Mouse (Mus musculus): ENCODE data around the gene Prkca. TPM values are rescaled to one million over a fixed set of nuclear protein-coding genes. Genes with fewer than 3 reads are reported as not detected.

The Prkca gene
- polyA plus RNA-seq, 1 experiment from 2014 or later = 19.8 TPM

DNA sequence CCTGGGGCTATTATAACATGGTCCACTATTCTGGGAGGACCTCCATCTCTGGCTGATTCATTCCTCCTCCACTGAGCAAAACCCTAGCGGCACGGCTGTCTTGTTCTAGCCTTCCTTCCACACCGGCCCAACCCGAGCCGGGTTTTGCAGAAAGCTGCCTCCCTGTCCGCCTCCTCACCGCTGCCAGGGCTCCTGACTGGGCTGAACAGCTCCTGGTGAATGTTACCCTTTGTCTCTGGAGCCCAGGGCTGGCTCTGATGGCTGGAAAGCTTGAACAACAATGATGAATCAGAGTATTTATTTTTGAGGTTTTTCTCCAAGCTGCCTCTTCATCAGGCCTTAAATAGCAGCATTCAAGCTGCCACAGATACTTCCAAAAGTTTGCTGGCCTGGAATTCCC lies 193.3 kb downstream of the Prkca start:
- Histone ChIP-seq H3K27me3 (replicated peaks; ENCODE audit: control insufficient read depth, insufficient read depth, low read length) (no peaks in the 10 kb centered on the region), H3K9me3 (ENCODE audit: control insufficient read depth, low read length) (no peaks in the 10 kb centered on the region), H3K36me3 (ENCODE audit: control insufficient read depth, insufficient read depth, low read length) (no peaks in the 10 kb centered on the region), H3K9ac (ENCODE audit: low read length) (no peak overlapping the region), H3K4me1 (replicated peaks; ENCODE audit: control insufficient read depth, insufficient read depth, low read length) (peaks cover 39% of the 10 kb centered on the region), H3K4me2 (ENCODE audit: low read length) (no peak overlapping the region), H3K4me3 (ENCODE audit: low read depth, low read length) (no peak overlapping the region), H3K27ac (ENCODE audit: low read depth) (no peak overlapping the region)
- WGBS = 45% methylated on average over 7 of the region's 7 CpGs
- DNase-seq (ENCODE audit: low spot score) (no peak), ATAC-seq (replicated peaks; ENCODE audit: low FRiP score, low TSS enrichment, low read depth) (no peak)

DNA sequence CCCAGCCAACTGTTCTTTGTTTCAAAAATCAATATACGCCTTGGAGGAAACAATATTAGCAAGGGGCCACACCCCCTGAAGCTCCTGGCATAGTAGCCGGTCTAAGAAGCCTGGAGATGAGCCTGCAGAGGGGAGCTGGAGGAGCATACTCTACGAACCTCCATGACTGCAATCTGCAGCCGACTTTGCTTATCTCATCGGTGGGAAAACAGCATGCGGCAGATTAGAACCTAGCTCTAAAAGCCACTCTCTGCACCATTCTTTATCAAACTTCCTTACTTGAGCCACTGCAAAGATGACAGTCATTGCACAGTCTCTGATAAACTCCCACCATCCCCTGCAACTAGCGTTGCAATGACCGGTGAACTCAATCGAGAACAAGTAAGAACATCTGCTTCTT lies 194.5 kb downstream of the Prkca start:
- no peaks in the 10 kb centered on the region for H3K9me3 ChIP-seq (ENCODE audit: control insufficient read depth, low read length)
- no peak overlapping the region for H3K4me3 ChIP-seq (ENCODE audit: low read depth, low read length)
- H3K9ac ChIP-seq (ENCODE audit: low read length) = no peak overlapping the region
- H3K36me3 ChIP-seq (ENCODE audit: control insufficient read depth, insufficient read depth, low read length) = no peaks in the 10 kb centered on the region
- no peak for DNase-seq (ENCODE audit: low spot score)
- H3K27me3 ChIP-seq (replicated peaks; ENCODE audit: control insufficient read depth, insufficient read depth, low read length) = no peaks in the 10 kb centered on the region
- no peak overlapping the region for H3K4me2 ChIP-seq (ENCODE audit: low read length)
- no peak for ATAC-seq (replicated peaks; ENCODE audit: low FRiP score, low TSS enrichment, low read depth)
- 53% methylated on average over 9 of the region's 9 CpGs for WGBS
- peaks cover 39% of the 10 kb centered on the region for H3K4me1 ChIP-seq (replicated peaks; ENCODE audit: control insufficient read depth, insufficient read depth, low read length)
- H3K27ac ChIP-seq (ENCODE audit: low read depth) = no peak overlapping the region

DNA sequence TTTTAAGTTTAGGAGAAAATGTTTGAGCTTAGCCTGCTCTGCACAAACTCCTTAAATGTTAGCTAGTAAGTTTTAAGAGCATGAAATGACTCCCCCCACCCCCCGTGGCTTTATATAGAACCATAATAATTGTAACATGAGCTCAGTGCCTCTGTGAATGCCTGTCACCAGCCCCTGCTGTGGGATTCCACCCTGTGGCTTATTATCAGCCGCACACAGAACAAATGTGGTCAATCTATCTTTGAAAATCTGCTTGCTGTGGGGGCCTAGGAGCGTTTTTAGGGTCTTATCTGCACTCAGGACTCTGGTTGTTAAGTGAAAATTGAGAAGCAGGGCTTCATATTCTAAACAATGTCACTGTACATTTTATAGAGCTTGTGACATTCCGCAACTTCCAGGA lies 195.2 kb downstream of the Prkca start:
- no peak overlapping the region for H3K4me2 ChIP-seq (ENCODE audit: low read length)
- whole genome bisulfite sequencing = 32% methylated on average over 4 of the region's 4 CpGs
- H3K4me3 ChIP-seq (ENCODE audit: low read depth, low read length) = no peak overlapping the region
- H3K36me3 ChIP-seq (ENCODE audit: control insufficient read depth, insufficient read depth, low read length) = no peaks in the 10 kb centered on the region
- no peaks in the 10 kb centered on the region for H3K9me3 ChIP-seq (ENCODE audit: control insufficient read depth, low read length)
- peaks cover 39% of the 10 kb centered on the region for H3K4me1 ChIP-seq (replicated peaks; ENCODE audit: control insufficient read depth, insufficient read depth, low read length)
- DNase-seq (ENCODE audit: low spot score) (no peak), ATAC-seq (replicated peaks; ENCODE audit: low FRiP score, low TSS enrichment, low read depth) (no peak)
- 0 out of 2 replicates have a peak overlapping the region, but pooled peaks have one; percentile 7 for H3K27ac ChIP-seq (ENCODE audit: low read depth)
- no peak overlapping the region for H3K9ac ChIP-seq (ENCODE audit: low read length)
- H3K27me3 ChIP-seq (replicated peaks; ENCODE audit: control insufficient read depth, insufficient read depth, low read length) = no peaks in the 10 kb centered on the region

DNA sequence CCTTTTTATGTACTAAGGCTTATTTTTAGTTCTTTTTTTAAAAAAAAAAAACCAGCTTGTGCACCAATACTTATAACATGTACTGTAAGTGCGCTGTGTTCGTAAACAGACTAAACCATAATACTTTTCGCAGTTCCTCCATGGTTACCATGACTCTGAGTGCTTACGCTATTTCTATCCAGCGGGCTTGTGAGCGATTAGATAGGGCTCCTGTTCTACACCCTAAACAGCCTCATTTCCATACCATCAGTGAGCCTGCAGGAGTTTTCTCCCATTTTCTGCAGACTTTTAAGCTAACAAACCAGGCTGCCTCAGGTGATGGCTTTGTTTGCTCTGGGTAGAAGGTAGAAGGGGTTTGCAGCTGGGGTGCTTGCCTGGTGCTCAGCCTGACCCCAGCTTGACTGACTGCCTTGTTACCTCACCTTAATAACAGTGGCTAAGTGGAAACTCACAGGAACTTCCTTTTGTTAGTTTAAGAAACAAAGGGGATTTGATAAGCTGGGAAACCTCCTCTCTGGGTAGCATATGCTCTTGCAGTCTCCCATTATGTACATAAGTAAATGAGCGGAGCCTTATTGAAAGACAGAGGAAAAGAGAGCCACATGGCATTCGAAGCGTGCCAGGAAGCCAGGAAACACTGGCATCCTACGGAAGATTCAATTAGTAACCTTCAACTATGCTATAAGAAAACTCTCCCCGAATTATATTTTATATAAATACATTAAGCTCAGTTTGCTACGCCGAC lies 197.8 kb downstream of the Prkca start:
- DNase-seq (ENCODE audit: low spot score) (no peak), ATAC-seq (replicated peaks; ENCODE audit: low FRiP score, low TSS enrichment, low read depth) (peak; percentile 36; the same call in 1 of the 2 replicates)
- no peak overlapping the region for H3K4me2 ChIP-seq (ENCODE audit: low read length)
- no peaks in the 10 kb centered on the region for H3K27me3 ChIP-seq (replicated peaks; ENCODE audit: control insufficient read depth, insufficient read depth, low read length)
- no peaks in the 10 kb centered on the region for H3K9me3 ChIP-seq (ENCODE audit: control insufficient read depth, low read length)
- no peak overlapping the region for H3K4me3 ChIP-seq (ENCODE audit: low read depth, low read length)
- H3K4me1 ChIP-seq (replicated peaks; ENCODE audit: control insufficient read depth, insufficient read depth, low read length) = peaks cover 29% of the 10 kb centered on the region
- peak overlapping the region; percentile 9; the same call in 1 of the 2 replicates for H3K27ac ChIP-seq (ENCODE audit: low read depth)
- no peak overlapping the region for H3K9ac ChIP-seq (ENCODE audit: low read length)
- no peaks in the 10 kb centered on the region for H3K36me3 ChIP-seq (ENCODE audit: control insufficient read depth, insufficient read depth, low read length)
- WGBS = 66% methylated on average over 13 of the region's 13 CpGs

DNA sequence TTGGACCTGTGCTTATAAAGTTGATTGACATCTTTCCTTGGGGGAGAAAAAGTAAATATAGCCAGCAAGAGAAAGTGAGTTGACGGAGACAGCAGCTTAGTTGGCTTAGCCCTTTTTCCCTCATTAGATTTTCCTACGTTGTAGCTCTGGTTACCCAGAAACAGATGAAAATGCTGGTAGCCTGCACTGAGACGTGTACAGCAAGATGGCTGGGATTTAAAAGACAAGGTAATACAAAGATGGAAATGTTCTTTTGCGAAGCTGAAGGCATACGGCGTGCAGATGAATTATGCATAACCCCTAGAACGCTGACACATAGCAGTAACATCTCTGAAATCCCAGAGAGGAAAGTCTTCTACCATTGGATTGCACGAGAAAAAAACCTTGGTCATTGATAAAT lies 198.6 kb downstream of the Prkca start:
- Histone ChIP-seq H3K4me3 (ENCODE audit: low read depth, low read length) (no peak overlapping the region), H3K9ac (ENCODE audit: low read length) (no peak overlapping the region), H3K27ac (ENCODE audit: low read depth) (no peak overlapping the region), H3K4me1 (replicated peaks; ENCODE audit: control insufficient read depth, insufficient read depth, low read length) (peaks cover 24% of the 10 kb centered on the region), H3K9me3 (ENCODE audit: control insufficient read depth, low read length) (no peaks in the 10 kb centered on the region), H3K36me3 (ENCODE audit: control insufficient read depth, insufficient read depth, low read length) (no peaks in the 10 kb centered on the region), H3K4me2 (ENCODE audit: low read length) (no peak overlapping the region), H3K27me3 (replicated peaks; ENCODE audit: control insufficient read depth, insufficient read depth, low read length) (no peaks in the 10 kb centered on the region)
- 80% methylated on average over 8 of the region's 8 CpGs for WGBS
- DNase-seq (ENCODE audit: low spot score) (no peak), ATAC-seq (replicated peaks; ENCODE audit: low FRiP score, low TSS enrichment, low read depth) (no peak)

DNA sequence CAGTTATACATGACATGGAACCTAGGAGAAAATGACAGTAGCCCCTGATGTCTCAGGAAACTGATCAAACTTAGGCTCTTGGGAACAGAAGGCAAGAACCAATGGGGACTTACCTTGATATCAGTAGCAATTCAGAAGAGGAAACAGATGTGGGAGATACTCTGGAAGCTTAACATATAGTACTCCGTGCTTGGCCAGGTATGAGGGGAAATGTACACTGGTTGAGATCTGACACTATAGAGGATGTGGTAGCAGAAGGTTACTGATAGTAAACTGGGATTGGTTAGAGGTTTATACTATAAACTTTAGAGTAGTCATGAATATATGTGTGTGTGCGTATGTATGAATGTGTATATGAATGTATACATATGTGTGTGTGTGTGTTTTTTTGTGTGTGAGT lies 200.0 kb downstream of the Prkca start:
- DNase-seq (ENCODE audit: low spot score) = no peak
- Histone ChIP-seq H3K27me3 (replicated peaks; ENCODE audit: control insufficient read depth, insufficient read depth, low read length) (no peaks in the 10 kb centered on the region), H3K4me2 (ENCODE audit: low read length) (no peak overlapping the region), H3K4me1 (replicated peaks; ENCODE audit: control insufficient read depth, insufficient read depth, low read length) (peaks cover 17% of the 10 kb centered on the region), H3K36me3 (ENCODE audit: control insufficient read depth, insufficient read depth, low read length) (no peaks in the 10 kb centered on the region), H3K9me3 (ENCODE audit: control insufficient read depth, low read length) (no peaks in the 10 kb centered on the region), H3K27ac (ENCODE audit: low read depth) (no peak overlapping the region), H3K4me3 (ENCODE audit: low read depth, low read length) (no peak overlapping the region), H3K9ac (ENCODE audit: low read length) (no peak overlapping the region)
- WGBS = 84% methylated on average over 2 of the region's 2 CpGs
- ATAC-seq (replicated peaks; ENCODE audit: low FRiP score, low TSS enrichment, low read depth) = no peak

DNA sequence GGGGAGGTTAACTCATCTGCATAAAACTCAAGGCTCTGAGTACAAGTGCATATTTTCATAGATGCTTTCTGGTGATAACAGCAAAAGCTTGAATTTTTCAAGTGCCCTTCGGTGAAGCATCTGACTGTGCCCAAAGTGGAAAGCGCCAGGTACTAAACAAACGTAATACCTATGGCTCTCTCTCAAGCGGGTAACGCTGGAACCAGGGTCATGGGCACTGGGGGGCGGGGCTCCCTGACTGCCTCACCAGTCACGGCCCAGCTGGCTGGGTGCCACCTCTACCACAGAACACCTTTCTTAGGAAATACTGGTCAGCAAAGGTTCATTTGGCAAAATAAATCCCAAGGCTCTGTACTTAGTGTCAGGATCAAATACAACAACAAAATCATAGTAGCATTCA lies 203.7 kb downstream of the Prkca start:
- Histone ChIP-seq H3K4me1 (replicated peaks; ENCODE audit: control insufficient read depth, insufficient read depth, low read length) (peaks cover 9% of the 10 kb centered on the region; the same call in 1 of the 2 replicates), H3K4me2 (ENCODE audit: low read length) (no peak overlapping the region), H3K9me3 (ENCODE audit: control insufficient read depth, low read length) (no peaks in the 10 kb centered on the region), H3K27me3 (replicated peaks; ENCODE audit: control insufficient read depth, insufficient read depth, low read length) (no peaks in the 10 kb centered on the region), H3K27ac (ENCODE audit: low read depth) (no peak overlapping the region), H3K9ac (ENCODE audit: low read length) (no peak overlapping the region), H3K4me3 (ENCODE audit: low read depth, low read length) (no peak overlapping the region), H3K36me3 (ENCODE audit: control insufficient read depth, insufficient read depth, low read length) (no peaks in the 10 kb centered on the region)
- no peak for DNase-seq (ENCODE audit: low spot score)
- no peak for ATAC-seq (replicated peaks; ENCODE audit: low FRiP score, low TSS enrichment, low read depth)
- WGBS = 71% methylated on average over 7 of the region's 7 CpGs

DNA sequence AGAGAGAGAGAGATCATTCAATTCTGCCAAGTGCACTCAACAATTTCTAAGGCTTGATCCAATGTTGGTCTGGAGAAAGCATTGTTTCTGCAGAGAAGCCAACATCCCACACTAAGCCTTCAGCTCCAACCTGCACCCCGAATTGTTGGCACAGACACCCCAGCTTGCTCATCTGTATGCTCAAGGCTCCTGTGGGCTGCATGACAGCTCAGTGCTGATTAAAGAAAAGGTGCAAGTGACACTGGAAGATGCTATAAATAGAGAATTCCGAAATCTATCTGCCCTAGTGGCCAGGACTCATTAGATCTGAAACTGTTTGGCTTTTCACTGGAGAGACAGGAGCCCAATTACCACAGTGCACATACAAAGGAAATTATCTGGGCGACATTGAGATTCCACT lies 207.4 kb downstream of the Prkca start:
- H3K27me3 ChIP-seq (replicated peaks; ENCODE audit: control insufficient read depth, insufficient read depth, low read length) = no peaks in the 10 kb centered on the region
- H3K27ac ChIP-seq (ENCODE audit: low read depth) = no peak overlapping the region
- no peaks in the 10 kb centered on the region for H3K9me3 ChIP-seq (ENCODE audit: control insufficient read depth, low read length)
- no peak for ATAC-seq (replicated peaks; ENCODE audit: low FRiP score, low TSS enrichment, low read depth)
- no peaks in the 10 kb centered on the region for H3K36me3 ChIP-seq (ENCODE audit: control insufficient read depth, insufficient read depth, low read length)
- H3K9ac ChIP-seq (ENCODE audit: low read length) = no peak overlapping the region
- no peak for DNase-seq (ENCODE audit: low spot score)
- 58% methylated on average over 3 of the region's 3 CpGs for WGBS
- no peak overlapping the region for H3K4me2 ChIP-seq (ENCODE audit: low read length)
- peaks cover 9% of the 10 kb centered on the region; the same call in 1 of the 2 replicates for H3K4me1 ChIP-seq (replicated peaks; ENCODE audit: control insufficient read depth, insufficient read depth, low read length)
- no peak overlapping the region for H3K4me3 ChIP-seq (ENCODE audit: low read depth, low read length)
